Mouse (Mus musculus) ES-Bruce4 (cell line): ENCODE measurements around the gene Rnls.

Source experiments
- CTCF ChIP-seq: IDR thresholded peaks from one replicate; pipeline ENCODE4 v1.8.1; 2011; ENCODE audit warnings: low read depth, low read length
- POLR2A ChIP-seq: IDR thresholded peaks from one replicate; pipeline ENCODE4 v1.8.1; 2011; ENCODE audit warnings: low read length; ENCODE audit not compliant: insufficient read depth

DNA sequence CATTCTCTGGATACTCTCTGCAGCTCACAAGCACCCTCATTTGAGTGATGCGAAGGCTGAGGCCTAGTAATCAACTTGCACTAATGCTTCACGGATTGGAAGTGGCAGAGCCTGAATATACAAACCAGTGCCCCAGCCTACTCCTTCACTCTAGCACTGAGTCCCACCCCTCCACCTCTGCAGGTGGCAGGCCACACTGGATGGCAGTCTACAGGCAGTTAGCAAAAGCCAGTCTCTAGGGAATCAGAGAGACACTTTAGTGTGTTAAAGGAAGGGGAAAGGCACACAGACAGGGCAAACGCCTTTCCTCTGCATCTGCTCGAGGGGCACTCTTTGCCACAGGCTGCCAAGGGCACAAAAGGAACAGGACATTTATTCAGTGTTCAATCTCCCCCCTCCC lies 304.1 kb downstream of the Rnls start:
- TF ChIP-seq POLR2A, result no peak
- TF ChIP-seq CTCF, result no peak
